Mouse (Mus musculus) liver, embryonic 11.5 days (tissue): ENCODE measurements around the gene Tmem52. TPM values are rescaled to one million over a fixed set of nuclear protein-coding genes. Genes with fewer than 3 reads are reported as not detected.

Source experiments
- ATAC-seq: fragments of 200-750 bp; cut with Nextera tagmentation; replicated peaks from 2 replicates; pipeline ENCODE4 v1.8.0; 2017; ENCODE audit warnings: moderate number of reproducible peaks, mild to moderate bottlenecking, moderate TSS enrichment, moderate library complexity; ENCODE audit not compliant: low FRiP score
- DNase-seq: peaks from one replicate; pipeline ENCODE4 v3.0.0-alpha.2; 2017; ENCODE audit warnings: low spot score
- H3K27ac ChIP-seq: fragments of 300-500 bp; sonication (generic); 2 replicates; pipeline ENCODE4 v1.5.1; 2014; ENCODE audit warnings: mild to moderate bottlenecking, low read depth, low read length, control low read depth
- H3K27me3 ChIP-seq: fragments of 300-500 bp; sonication (generic); replicated peaks from 2 replicates; pipeline ENCODE4 v1.6.1; 2014; ENCODE audit warnings: low read length, mixed read lengths; ENCODE audit not compliant: control insufficient read depth, insufficient read depth
- H3K36me3 ChIP-seq: fragments of 300-500 bp; sonication (generic); 2 replicates; pipeline ENCODE4 v1.6.1; 2014; ENCODE audit warnings: mild to moderate bottlenecking, low read length, moderate library complexity, mixed read lengths; ENCODE audit not compliant: control insufficient read depth, insufficient read depth
- H3K4me1 ChIP-seq: fragments of 300-500 bp; sonication (generic); replicated peaks from 2 replicates; pipeline ENCODE4 v1.6.1; 2014; ENCODE audit warnings: low read length, mixed read lengths; ENCODE audit not compliant: control insufficient read depth, insufficient read depth
- H3K4me2 ChIP-seq: fragments of 300-500 bp; sonication (generic); 2 replicates; pipeline ENCODE4 v1.6.1; 2014; ENCODE audit warnings: mild to moderate bottlenecking, control low read depth, moderate library complexity
- H3K4me3 ChIP-seq: fragments of 300-500 bp; sonication (generic); 2 replicates; pipeline ENCODE4 v1.5.1; 2014; ENCODE audit warnings: low read depth, low read length, control low read depth
- H3K9ac ChIP-seq: fragments of 300-500 bp; sonication (generic); 2 replicates; pipeline ENCODE4 v1.6.1; 2014; ENCODE audit warnings: low read depth, low read length, control low read depth
- H3K9me3 ChIP-seq: fragments of 300-500 bp; sonication (generic); 2 replicates; pipeline ENCODE4 v1.6.1; 2016; ENCODE audit warnings: low read length, inconsistent platforms, mixed read lengths; ENCODE audit not compliant: control insufficient read depth
- WGBS: fragments of 180-500 bp; shearing (Covaris S2); extraction: QIAGEN DNeasy Blood & Tissue Kit; methylation state at CpG from one replicate; pipeline ENCODE4 v1.1.7; 2014; 5-methylcytosine and 5-hydroxymethylcytosine counted together
- polyA plus RNA-seq: library from polyadenylated mRNA; unstranded; fragments of >200 nt; fragmentation: Nextera tagmentation; extraction: Ambion mirVana; gene quantifications from 2 replicates; pipeline ENCODE4 v1.2.1, GENCODE M21; 2014

Tmem52 gene
- polyA plus RNA-seq, 1 experiment from 2014 or later = not detected

GRCm38 (mm10) chr4:155510981-155511380 lies 42.1 kb downstream of the Tmem52 start:
- ATAC-seq (no peak), DNase-seq (no peak)
- H3K4me2 ChIP-seq = no peak overlapping the region
- no peak overlapping the region for H3K4me3 ChIP-seq
- H3K27ac ChIP-seq = no peak overlapping the region
- H3K9me3 ChIP-seq = no peaks in the 10 kb centered on the region
- H3K9ac ChIP-seq = no peak overlapping the region
- peaks cover 3% of the 10 kb centered on the region; the same call in 1 of the 2 replicates for H3K4me1 ChIP-seq
- H3K27me3 ChIP-seq = no peaks in the 10 kb centered on the region
- H3K36me3 ChIP-seq = no peaks in the 10 kb centered on the region
- WGBS = 93% methylated on average over 1 of the region's 1 CpGs

GRCm38 (mm10) chr4:155514810-155515209 lies 45.9 kb downstream of the Tmem52 start:
- no peak overlapping the region for H3K27ac ChIP-seq
- no peak overlapping the region for H3K4me2 ChIP-seq
- WGBS = 92% methylated on average over 2 of the region's 2 CpGs
- no peak overlapping the region for H3K9ac ChIP-seq
- H3K36me3 ChIP-seq = no peaks in the 10 kb centered on the region
- ATAC-seq (no peak), DNase-seq (no peak)
- H3K4me1 ChIP-seq = no peaks in the 10 kb centered on the region
- no peaks in the 10 kb centered on the region for H3K27me3 ChIP-seq
- no peaks in the 10 kb centered on the region for H3K9me3 ChIP-seq
- H3K4me3 ChIP-seq = no peak overlapping the region

GRCm38 (mm10) chr4:155517948-155518517 lies 49.1 kb downstream of the Tmem52 start:
- Histone ChIP-seq H3K4me3 (no peak overlapping the region), H3K27ac (no peak overlapping the region), H3K9ac (no peak overlapping the region), H3K27me3 (no peaks in the 10 kb centered on the region), H3K4me1 (no peaks in the 10 kb centered on the region), H3K36me3 (no peaks in the 10 kb centered on the region), H3K4me2 (no peak overlapping the region), H3K9me3 (no peaks in the 10 kb centered on the region)
- no peak for DNase-seq
- 75% methylated on average over 7 of the region's 7 CpGs for WGBS
- no peak for ATAC-seq

Other genes starting within 250 kb of the Tmem52 start
- gene Ski, start 246.5 kb upstream of the Tmem52 start, polyA plus RNA-seq = 8.2 and 9.8 TPM in 2 replicates
- gene Faap20, start 219.3 kb upstream of the Tmem52 start, polyA plus RNA-seq = 50.1 and 55.0 TPM in 2 replicates
- gene Prkcz, start 107.8 kb upstream of the Tmem52 start, polyA plus RNA-seq = 5.1 and 6.8 TPM in 2 replicates
- gene Gabrd, start 71.0 kb upstream of the Tmem52 start, polyA plus RNA-seq = not detected in 2 replicates
- gene Cfap74, start 59.9 kb upstream of the Tmem52 start, polyA plus RNA-seq = 0.90 and 1.1 TPM in 2 replicates
- gene Gnb1, start 22.2 kb downstream of the Tmem52 start, polyA plus RNA-seq = 273 and 277 TPM in 2 replicates
- gene Nadk, start 93.3 kb downstream of the Tmem52 start, polyA plus RNA-seq = 117 and 128 TPM in 2 replicates
- 13.4 and 14.5 TPM in 2 replicates for gene Slc35e2, start 132.3 kb downstream of the Tmem52 start, polyA plus RNA-seq
- gene Cdk11b, start 155.7 kb downstream of the Tmem52 start, polyA plus RNA-seq = 57.9 and 64.9 TPM in 2 replicates
- gene Gm10563, start 176.3 kb downstream of the Tmem52 start, polyA plus RNA-seq = not detected in 2 replicates
- 13.6 and 13.7 TPM in 2 replicates for gene Mmp23, start 184.3 kb downstream of the Tmem52 start, polyA plus RNA-seq
- 10.4 and 12.2 TPM in 2 replicates for gene Mib2, start 200.1 kb downstream of the Tmem52 start, polyA plus RNA-seq
- gene Fndc10, start 225.2 kb downstream of the Tmem52 start, polyA plus RNA-seq = 0.86 and 1.4 TPM in 2 replicates
- gene Ssu72, start 235.7 kb downstream of the Tmem52 start, polyA plus RNA-seq = 122 and 125 TPM in 2 replicates